Mouse (Mus musculus) layer of hippocampus, postnatal 14 days (tissue): ENCODE data around the gene Apba2. TPM values are rescaled to one million over a fixed set of nuclear protein-coding genes. Genes with fewer than 3 reads are reported as not detected.

Source experiments
- DNase-seq, 2 experiments: peaks; one replicate each; pipeline ENCODE4 v3.0.0; 2021 to 2022; ENCODE audit warnings: low spot score in 2 of 2, mixed read lengths in 1 of 2
- total RNA-seq, 2 experiments: library from RNA; stranded (reverse); gene quantifications; 2 replicates each; pipeline ENCODE4 v1.2.3; 2021

The Apba2 gene
- total RNA-seq, 2 experiments from 2014 or later = 273 to 296 TPM

GRCm38 (mm10) chr7:64582358-64582757 is 80.9 kb downstream of the Apba2 start:
- DNase-seq = no peak

GRCm38 (mm10) chr7:64583670-64584121 is 82.2 kb downstream of the Apba2 start:
- DNase-seq = no peak

GRCm38 (mm10) chr7:64586133-64586532 is 84.6 kb downstream of the Apba2 start:
- no peak for DNase-seq

GRCm38 (mm10) chr7:64586571-64586970 is 85.1 kb downstream of the Apba2 start:
- no peak for DNase-seq

GRCm38 (mm10) chr7:64588636-64589389 is 87.3 kb downstream of the Apba2 start:
- DNase-seq = no peak

- no peak for DNase-seq
Measured at GRCm38 (mm10) chr7:64595256-64595655, 93.8 kb downstream of the Apba2 start.

- no peak for DNase-seq
Measured at GRCm38 (mm10) chr7:64596652-64597051, 95.1 kb downstream of the Apba2 start.

GRCm38 (mm10) chr7:64609866-64610265 is 108.4 kb downstream of the Apba2 start:
- no peak for DNase-seq

- no peak for DNase-seq
Measured at GRCm38 (mm10) chr7:64610875-64611274, 109.4 kb downstream of the Apba2 start.

GRCm38 (mm10) chr7:64619261-64619660 is 117.8 kb downstream of the Apba2 start:
- no peak for DNase-seq

GRCm38 (mm10) chr7:64626494-64626893 is 125.0 kb downstream of the Apba2 start:
- DNase-seq = no peak

- no peak for DNase-seq
Measured at GRCm38 (mm10) chr7:64627972-64628655, 126.6 kb downstream of the Apba2 start.

- DNase-seq = no peak
Measured at GRCm38 (mm10) chr7:64630697-64631096, 129.2 kb downstream of the Apba2 start.

GRCm38 (mm10) chr7:64631131-64631530 is 129.6 kb downstream of the Apba2 start:
- no peak for DNase-seq

- no peak for DNase-seq
Measured at GRCm38 (mm10) chr7:64631781-64632351, 130.4 kb downstream of the Apba2 start.

GRCm38 (mm10) chr7:64633182-64633581 is 131.7 kb downstream of the Apba2 start:
- DNase-seq = no peak

GRCm38 (mm10) chr7:64633916-64634315 is 132.4 kb downstream of the Apba2 start:
- DNase-seq = no peak

GRCm38 (mm10) chr7:64634482-64634881 is 133.0 kb downstream of the Apba2 start:
- no peak for DNase-seq

GRCm38 (mm10) chr7:64638922-64639321 is 137.4 kb downstream of the Apba2 start:
- no peak for DNase-seq

- DNase-seq = no peak
Measured at GRCm38 (mm10) chr7:64640651-64641050, 139.1 kb downstream of the Apba2 start.

GRCm38 (mm10) chr7:64642903-64643302 is 141.4 kb downstream of the Apba2 start:
- no peak for DNase-seq

GRCm38 (mm10) chr7:64645458-64645857 is 144.0 kb downstream of the Apba2 start:
- DNase-seq = no peak
